Mouse (Mus musculus): ENCODE results near the gene Arl6ip4. TPM values are rescaled to one million over a fixed set of nuclear protein-coding genes. Genes with fewer than 3 reads are reported as not detected.

Arl6ip4 gene
- total RNA-seq, 2 experiments from 2014 or later: 42.1 to 49.0 TPM

DNA sequence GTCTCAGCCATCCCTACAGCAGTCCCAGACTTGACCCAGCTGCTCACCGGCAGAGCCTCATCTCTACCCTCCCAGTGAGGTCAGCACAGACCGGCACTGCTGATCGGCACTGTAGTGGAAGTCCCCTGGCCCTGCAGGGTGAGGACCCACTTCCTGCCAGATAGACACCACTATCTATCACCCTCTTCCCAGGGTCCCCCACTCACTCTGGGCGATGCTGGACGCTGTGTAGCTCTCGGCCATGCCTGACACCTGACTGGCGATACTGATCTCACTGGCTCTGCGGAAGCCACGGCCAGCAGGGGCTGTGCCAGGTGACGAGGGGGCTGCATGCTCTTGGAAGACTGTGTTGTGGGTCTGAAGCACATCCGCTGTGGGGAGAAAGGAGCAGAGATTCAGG, 9.2 kb downstream of the Arl6ip4 start:
- intact Hi-C loops (cut with DNase I): no loop called here
- DNase-seq: no peak

- DNase-seq: no peak
- intact Hi-C loops (cut with DNase I): no loop called here
Measured at GRCm38 (mm10) chr5:124134261-124134660, 18.4 kb downstream of the Arl6ip4 start.

DNA sequence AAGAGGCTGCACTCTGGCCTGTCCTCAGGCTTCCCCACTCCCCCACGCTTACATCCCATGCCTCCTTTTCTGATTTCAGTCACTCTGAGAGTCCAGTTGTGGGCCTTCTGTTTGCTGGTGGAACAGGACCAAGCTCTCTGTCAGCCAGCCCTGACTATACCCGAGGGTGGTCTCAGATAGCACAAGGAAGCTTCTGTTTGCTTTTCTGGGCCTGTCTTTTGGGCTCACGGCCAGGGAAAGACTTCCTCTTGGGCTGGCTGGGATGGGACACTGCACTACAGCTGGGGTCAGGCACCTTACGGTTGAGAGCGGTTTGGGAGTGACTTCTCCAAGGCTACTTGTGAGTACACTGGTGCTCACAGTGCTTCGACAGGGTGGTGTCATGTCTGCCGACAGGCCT, 22.2 kb downstream of the Arl6ip4 start:
- peak in 1 of 2 experiments; percentile 36 for DNase-seq
- intact Hi-C loops (cut with DNase I): no loop called here

- intact Hi-C loops (cut with DNase I): no loop called here
- no peak for DNase-seq
Measured at GRCm38 (mm10) chr5:124149028-124149427, 33.1 kb downstream of the Arl6ip4 start.

DNA sequence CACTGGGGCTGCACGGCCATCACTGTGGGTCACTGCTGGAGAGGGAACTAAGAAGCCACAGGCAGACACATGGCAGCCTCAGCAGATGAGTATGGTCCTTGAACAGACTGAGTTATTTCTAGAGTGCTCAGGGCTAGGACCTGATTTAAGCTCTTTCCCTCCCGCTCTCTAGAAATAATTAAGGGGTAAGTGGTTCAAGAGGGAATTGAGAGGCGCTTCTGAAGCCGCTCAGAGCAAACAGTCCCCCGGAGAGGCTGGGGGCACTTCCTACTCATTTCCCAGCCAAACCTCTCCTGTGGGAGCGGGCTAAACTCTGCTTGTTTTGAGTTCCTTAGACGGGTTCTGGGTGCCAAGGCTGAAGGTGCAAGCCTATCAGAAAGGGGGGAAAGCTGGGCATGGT, 35.0 kb downstream of the Arl6ip4 start:
- intact Hi-C loops (cut with DNase I): no loop called here
- no peak for DNase-seq

- no peak for DNase-seq
- intact Hi-C loops (cut with DNase I): no loop called here
Measured at GRCm38 (mm10) chr5:124152734-124153133, 36.8 kb downstream of the Arl6ip4 start.

- intact Hi-C loops (cut with DNase I): no loop called here
- DNase-seq: no peak
Measured at GRCm38 (mm10) chr5:124155943-124156342, 40.1 kb downstream of the Arl6ip4 start.

DNA sequence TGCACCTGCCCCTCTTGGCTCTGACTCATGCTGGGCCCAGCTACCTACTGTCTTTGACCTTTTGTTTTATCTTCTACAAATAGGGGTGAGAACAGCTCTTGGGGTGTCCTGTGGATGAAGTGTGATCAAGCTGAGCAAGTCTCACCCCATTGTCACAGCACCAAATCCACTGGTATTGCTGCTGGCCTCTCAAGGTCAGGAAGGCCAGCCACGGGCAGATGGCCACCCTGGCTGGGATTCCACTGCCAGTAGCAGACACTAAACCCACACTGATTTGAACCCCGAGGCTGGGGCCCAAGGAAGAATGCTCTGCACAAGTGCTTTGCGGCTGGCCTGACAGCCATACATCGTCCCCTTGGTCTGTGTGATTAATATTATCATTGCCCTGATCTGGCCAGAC, 42.4 kb downstream of the Arl6ip4 start:
- DNase-seq: no peak
- intact Hi-C loops (cut with DNase I): no loop called here

- no peak for DNase-seq
- intact Hi-C loops (cut with DNase I): no loop called here
Measured at GRCm38 (mm10) chr5:124159453-124159852, 43.6 kb downstream of the Arl6ip4 start.

DNA sequence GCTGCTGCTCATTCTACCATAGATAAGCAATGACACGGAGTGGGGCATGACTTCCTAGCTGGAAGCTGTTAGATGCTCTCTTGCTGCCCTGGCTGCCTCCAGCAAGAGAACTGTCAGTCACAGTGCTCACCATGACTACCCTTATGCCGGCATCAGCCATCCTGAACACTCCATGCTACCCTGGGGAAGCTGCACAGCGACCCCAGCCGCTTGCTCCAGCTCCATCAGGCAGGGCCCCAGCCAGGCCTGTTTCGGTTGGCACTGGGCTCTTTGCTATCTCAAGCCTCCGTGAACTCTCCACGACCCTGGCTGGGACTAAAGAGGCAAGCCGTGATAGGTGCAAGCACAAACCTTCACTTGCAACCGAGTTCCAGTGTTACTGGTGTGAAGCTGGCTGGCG, 45.9 kb downstream of the Arl6ip4 start:
- intact Hi-C loops (cut with DNase I): loop anchor here (2.0 kb wide), 3 partner anchors 87 to 123 kb away; partner anchors contain the start of gene Pitpnm2
- no peak for DNase-seq

GRCm38 (mm10) chr5:124162577-124162976, 46.7 kb downstream of the Arl6ip4 start:
- peak; percentile 74 to 77 for DNase-seq
- intact Hi-C loops (cut with DNase I): loop anchor here (2.0 kb wide), 3 partner anchors 86 to 122 kb away; partner anchors contain the start of gene Pitpnm2

DNA sequence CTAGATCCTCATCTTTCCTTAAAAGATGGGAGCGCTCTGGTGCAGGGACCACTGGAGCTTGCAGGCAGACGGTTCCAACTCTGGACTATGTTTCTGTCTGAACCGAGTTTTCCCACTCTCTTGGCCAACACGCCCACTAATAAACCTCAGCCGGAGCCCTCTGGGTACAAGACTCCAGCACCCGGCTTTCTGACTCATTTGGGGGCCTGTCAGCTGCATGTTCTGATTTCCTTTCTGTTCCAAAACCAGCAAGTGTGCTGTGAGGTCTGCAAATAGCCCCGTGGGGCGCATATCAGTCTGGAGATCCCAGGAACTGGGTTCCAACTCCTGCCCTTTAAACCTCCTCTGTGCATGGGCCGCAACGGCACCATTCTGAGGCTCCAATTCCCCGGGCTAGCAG, 47.6 kb downstream of the Arl6ip4 start:
- intact Hi-C loops (cut with DNase I): loop anchor here (2.0 kb wide), 3 partner anchors 85 to 121 kb away; partner anchors contain the start of gene Pitpnm2
- no peak for DNase-seq

GRCm38 (mm10) chr5:124165622-124166570, 50.0 kb downstream of the Arl6ip4 start:
- intact Hi-C loops (cut with DNase I): no loop called here

DNA sequence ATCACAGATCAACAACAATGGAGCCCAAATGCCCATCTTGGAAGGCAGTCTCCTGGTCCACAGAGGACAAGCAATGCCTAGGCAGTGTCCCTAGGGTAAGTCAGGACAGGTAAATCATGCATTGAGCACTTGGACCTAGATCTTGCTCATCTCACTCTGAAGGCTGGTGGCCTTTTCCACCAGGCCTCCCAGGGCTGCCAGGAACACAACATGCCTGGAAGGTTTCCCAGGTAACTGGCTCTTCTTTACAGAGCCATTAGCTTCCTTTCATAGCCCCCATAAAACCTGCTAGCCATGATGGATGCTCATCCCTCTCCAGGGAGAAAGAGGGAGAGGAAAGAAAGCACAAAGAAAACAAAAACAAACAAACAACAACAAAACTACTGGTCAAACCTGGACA, 50.9 kb downstream of the Arl6ip4 start:
- no peak for DNase-seq
- intact Hi-C loops (cut with DNase I): no loop called here

More at GRCm38 (mm10) chr5:124165622-124166570, 50.0 kb downstream of the Arl6ip4 start:
- no peak for DNase-seq

DNA sequence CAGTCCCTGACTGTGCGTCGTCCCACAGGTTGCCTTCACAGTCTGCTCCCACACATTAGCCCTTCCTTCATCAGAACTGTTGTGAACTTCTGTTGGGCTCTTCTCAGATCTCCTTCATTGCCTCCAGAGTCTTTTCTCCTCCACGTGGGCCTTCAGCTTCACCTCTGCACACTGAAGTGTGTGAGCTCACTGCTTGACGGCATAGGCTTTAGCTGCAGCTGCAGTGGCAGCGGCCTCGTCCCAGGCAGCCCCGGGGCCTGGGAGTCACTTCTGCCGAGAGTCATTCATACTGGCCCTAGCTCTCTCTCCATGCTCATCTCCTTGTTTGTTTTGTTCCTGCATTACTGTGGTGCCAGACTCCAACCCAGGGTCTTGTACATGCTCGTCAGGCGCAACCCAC, 51.7 kb downstream of the Arl6ip4 start:
- intact Hi-C loops (cut with DNase I): loop anchor here (2.0 kb wide), 1 partner anchor 41 kb away; no protein-coding TSS in a partner anchor
- DNase-seq: no peak

Other genes with a start within 250 kb of the Arl6ip4 start
- gene Hcar1, start 236.1 kb upstream of the Arl6ip4 start, total RNA-seq (2021): under 1 TPM; 0.54 to 0.79 TPM
- 10 to 100 TPM; 40.8 to 47.0 TPM for gene Denr, start 208.9 kb upstream of the Arl6ip4 start, total RNA-seq (2021)
- under 1 TPM; 0.71 to 0.76 TPM for gene Gm43518, start 188.7 kb upstream of the Arl6ip4 start, total RNA-seq (2021)
- gene Ccdc62, start 185.4 kb upstream of the Arl6ip4 start, total RNA-seq (2021): 1 to 10 TPM; 1.7 to 2.2 TPM
- 10 to 100 TPM; 23.2 to 25.0 TPM for gene Hip1r, start 142.5 kb upstream of the Arl6ip4 start, total RNA-seq (2021)
- gene Vps37b, start 83.8 kb upstream of the Arl6ip4 start, total RNA-seq (2021): 10 to 100 TPM; 22.2 to 22.7 TPM
- gene Abcb9, start 20.3 kb upstream of the Arl6ip4 start, total RNA-seq (2021): 1 to 10 TPM; 7.8 to 9.9 TPM
- 10 to 100 TPM; 13.0 to 13.3 TPM for gene Ogfod2, start 3.8 kb upstream of the Arl6ip4 start, total RNA-seq (2021)
- gene Pitpnm2, start 133.7 kb downstream of the Arl6ip4 start, total RNA-seq (2021): 10 to 100 TPM; 47.9 to 52.4 TPM
- gene Mphosph9, start 211.9 kb downstream of the Arl6ip4 start, total RNA-seq (2021): 1 to 10 TPM; 6.0 to 6.8 TPM
- gene 2810006K23Rik, start 212.0 kb downstream of the Arl6ip4 start, total RNA-seq (2021): 10 to 100 TPM; 11.7 to 11.9 TPM
- gene Cdk2ap1, start 247.0 kb downstream of the Arl6ip4 start, total RNA-seq (2021): 100 to 1,000 TPM; 142 to 166 TPM

Measured in heart, postnatal 14 days (tissue).